Mouse (Mus musculus) spleen, postnatal 14 days (tissue): ENCODE data around the gene Aurkb.

Experiments
- DNase-seq, 2 experiments: peaks; one replicate each; pipeline ENCODE4 v3.0.0; 2021 to 2022; ENCODE audit warnings: low spot score in 2 of 2

Gene Aurkb

GRCm38 (mm10) chr11:69036486-69037230 lies 8.8 kb upstream of the Aurkb start:
- peak; percentile 82 for DNase-seq

- peak; percentile 64 to 75 for DNase-seq
These were observed 8.0 kb upstream of the Aurkb start for GRCm38 (mm10) chr11:69037231-69038061.

GRCm38 (mm10) chr11:69038173-69038572 lies 7.3 kb upstream of the Aurkb start:
- DNase-seq: no peak

GRCm38 (mm10) chr11:69046395-69046774 lies 938 bp downstream of the Aurkb start:
- DNase-seq: no peak

GRCm38 (mm10) chr11:69047592-69047991 lies 2.1 kb downstream of the Aurkb start:
- DNase-seq: no peak

GRCm38 (mm10) chr11:69048151-69048550 lies 2.7 kb downstream of the Aurkb start:
- DNase-seq: no peak

- DNase-seq: no peak
These were observed 5.3 kb downstream of the Aurkb start for GRCm38 (mm10) chr11:69050748-69051147.

- DNase-seq: no peak
These were observed 6.3 kb downstream of the Aurkb start for GRCm38 (mm10) chr11:69051771-69052170.

- DNase-seq: no peak
These were observed 7.5 kb downstream of the Aurkb start for GRCm38 (mm10) chr11:69052824-69053421.

- DNase-seq: no peak
These were observed 8.4 kb downstream of the Aurkb start for GRCm38 (mm10) chr11:69053848-69054247.

- DNase-seq: no peak
These were observed 12.8 kb downstream of the Aurkb start for GRCm38 (mm10) chr11:69058265-69058664.

GRCm38 (mm10) chr11:69058729-69059356 lies 13.4 kb downstream of the Aurkb start:
- no peak for DNase-seq

- peak; percentile 82 to 89 for DNase-seq
These were observed 14.0 kb downstream of the Aurkb start, which contains the start of gene Borcs6 for GRCm38 (mm10) chr11:69059357-69059974. Gene Borcs6 (plus strand): TSS chr11:69059717.

- peak; percentile 30 to 47 for DNase-seq
These were observed 14.5 kb downstream of the Aurkb start for GRCm38 (mm10) chr11:69059975-69060411.

- no peak for DNase-seq
These were observed 15.2 kb downstream of the Aurkb start for GRCm38 (mm10) chr11:69060448-69061254.

- DNase-seq: no peak
These were observed 15.9 kb downstream of the Aurkb start for GRCm38 (mm10) chr11:69061255-69061912.

GRCm38 (mm10) chr11:69062194-69062760 lies 16.8 kb downstream of the Aurkb start:
- peak; percentile 61 to 70 for DNase-seq

- DNase-seq: peak; percentile 94 to 95
These were observed 17.3 kb downstream of the Aurkb start for GRCm38 (mm10) chr11:69062761-69063224.

GRCm38 (mm10) chr11:69063413-69064201 lies 18.2 kb downstream of the Aurkb start:
- DNase-seq: peak; percentile 75 to 83
